Comparison of ENCODE assay signal across 14 mouse cellular contexts in the genomic region with DNA sequence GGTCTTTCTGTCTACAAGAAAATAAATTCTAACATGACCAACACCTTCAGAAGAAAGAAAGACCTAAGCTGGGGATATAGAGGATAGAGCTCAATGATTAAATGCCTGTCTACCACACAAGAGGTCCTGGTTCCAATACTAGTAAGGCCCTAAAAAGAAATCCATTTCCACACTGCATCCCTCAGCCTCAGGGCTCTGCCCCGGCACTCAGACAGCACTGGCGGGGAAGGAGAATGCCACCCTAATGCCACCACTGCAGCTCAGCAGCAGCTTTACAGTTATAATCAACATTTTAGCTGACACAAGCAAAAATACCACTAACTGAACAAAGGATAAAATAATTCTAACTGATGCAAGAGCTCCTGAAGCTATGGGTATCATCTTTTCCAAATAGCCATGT. TPM values are rescaled to one million over a fixed set of nuclear protein-coding genes. Genes with fewer than 3 reads are reported as not detected.
A peak's percentile ranks its signal among the peaks of the same experiment; 100 is the strongest.
DNase-seq lines count a peak whose midpoint lies in the region; ATAC-seq and TF ChIP-seq lines count a peak whose summit lies in the region.
"Had no signal": no experiment of that assay in that cellular context is flagged by ENCODE, and none has a peak within 500 bp of the region (broad histone marks: within the 10 kb centered on the region; RNA-seq: fewer than 3 reads in every experiment).

No protein-coding gene starts in this region.

- H3K4me1 ChIP-seq in neural tube, embryonic 11.5 days (ENCODE audit: control insufficient read depth, insufficient read depth, low read length), result peaks cover 3% of the 10 kb centered on the region; the same call in 1 of the 2 replicates
- peaks cover 30% of the 10 kb centered on the region for H3K4me1 ChIP-seq in forebrain, embryonic 16.5 days (replicated peaks; ENCODE audit: control insufficient read depth, insufficient read depth, low read length)
- H3K4me1 ChIP-seq in midbrain, embryonic 10.5 days, result peaks cover 20% of the 10 kb centered on the region
- H3K4me1 ChIP-seq in neural tube, embryonic 14.5 days (ENCODE audit: control insufficient read depth, insufficient read depth, low read length), result peaks cover 19% of the 10 kb centered on the region; the same call in 1 of the 2 replicates

- no peaks in the 10 kb centered on the region for H3K9me3 ChIP-seq in neural tube, embryonic 11.5 days (ENCODE audit: control insufficient read depth, low read length)
- no peaks in the 10 kb centered on the region for H3K9me3 ChIP-seq in forebrain, embryonic 16.5 days (ENCODE audit: control insufficient read depth, low read length)
- H3K9me3 ChIP-seq in midbrain, embryonic 10.5 days (replicated peaks), result no peaks in the 10 kb centered on the region
- no peaks in the 10 kb centered on the region for H3K9me3 ChIP-seq in neural tube, embryonic 14.5 days (ENCODE audit: control insufficient read depth, low read length)

- intact Hi-C loops in left cerebral cortex, adult 2 months (cut with DNase I), result no loop called here

- H3K4me2 ChIP-seq in neural tube, embryonic 11.5 days (ENCODE audit: low read depth), result no peak overlapping the region
- H3K4me2 ChIP-seq in forebrain, embryonic 16.5 days (ENCODE audit: low read length), result peak overlapping the region; percentile 46
- peak overlapping the region; percentile 54 for H3K4me2 ChIP-seq in neural tube, embryonic 14.5 days (ENCODE audit: low read depth, low read length)
- H3K4me2 ChIP-seq: lung, embryonic 14.5 days had no signal

- no peak for TF ChIP-seq CTCF in left cerebral cortex, adult 2 months (IDR thresholded peaks at IDR 0.05)

- no peaks in the 10 kb centered on the region for H3K36me3 ChIP-seq in neural tube, embryonic 11.5 days (ENCODE audit: control insufficient read depth, insufficient read depth, low read length)
- H3K36me3 ChIP-seq in forebrain, embryonic 16.5 days (ENCODE audit: control insufficient read depth, insufficient read depth), result no peaks in the 10 kb centered on the region
- H3K36me3 ChIP-seq in midbrain, embryonic 10.5 days, result no peaks in the 10 kb centered on the region
- no peaks in the 10 kb centered on the region for H3K36me3 ChIP-seq in neural tube, embryonic 14.5 days (ENCODE audit: control insufficient read depth, insufficient read depth, low read length)

- no peak for DNase-seq in neural tube, embryonic 11.5 days (ENCODE audit: low spot score)
- DNase-seq in neural tube, embryonic 10.5 days (ENCODE audit: extremely low spot score, low spot score), result no peak
- DNase-seq in midbrain, embryonic 10.5 days (ENCODE audit: low spot score), result no peak
- DNase-seq in left cerebral cortex, adult 2 months (ENCODE audit: extremely low spot score in 1 of 2, low spot score in 2 of 2), result no peak
- no peak for DNase-seq in embryo, embryonic 11 days
- no peak for DNase-seq in spleen, postnatal 10 days (ENCODE audit: low spot score in 2 of 2)
- DNase-seq: adrenal gland, postnatal 25 days; heart, postnatal 4 days; kidney, adult 18-20 months; liver; lung, embryonic 14.5 days had no signal

- no peak for ATAC-seq in neural tube, embryonic 11.5 days (ENCODE audit: insufficient read depth, low FRiP score, low TSS enrichment)
- ATAC-seq in forebrain, embryonic 16.5 days, result peak; percentile 57
- ATAC-seq in neural tube, embryonic 14.5 days (ENCODE audit: low read depth), result peak; percentile 62

- H3K4me3 ChIP-seq in neural tube, embryonic 11.5 days (ENCODE audit: low read depth, low read length), result peak overlapping the region; percentile 6; the same call in 1 of the 2 replicates
- peak overlapping the region; percentile 46 for H3K4me3 ChIP-seq in forebrain, embryonic 16.5 days (replicated peaks; ENCODE audit: low read length)
- peak overlapping the region; percentile 14; the same call in 1 of the 2 replicates for H3K4me3 ChIP-seq in midbrain, embryonic 10.5 days
- peak overlapping the region; percentile 34 for H3K4me3 ChIP-seq in neural tube, embryonic 14.5 days (ENCODE audit: low read depth, low read length)
- no peak overlapping the region for H3K4me3 ChIP-seq in left cerebral cortex, adult 2 months

- H3K27ac ChIP-seq in neural tube, embryonic 11.5 days (ENCODE audit: low read depth, low read length), result no peak overlapping the region
- H3K27ac ChIP-seq in forebrain, embryonic 16.5 days (ENCODE audit: low read length), result peak overlapping the region; percentile 77
- H3K27ac ChIP-seq in midbrain, embryonic 10.5 days (replicated peaks), result no peak overlapping the region
- H3K27ac ChIP-seq in neural tube, embryonic 14.5 days (ENCODE audit: low read depth, low read length), result peak overlapping the region; percentile 62
- H3K27ac ChIP-seq in left cerebral cortex, adult 2 months, result no peak overlapping the region

- no peaks in the 10 kb centered on the region for H3K27me3 ChIP-seq in neural tube, embryonic 11.5 days (ENCODE audit: control insufficient read depth, insufficient read depth, low read length)
- H3K27me3 ChIP-seq in forebrain, embryonic 16.5 days (replicated peaks; ENCODE audit: control insufficient read depth, insufficient read depth, low read length), result no peaks in the 10 kb centered on the region
- no peaks in the 10 kb centered on the region for H3K27me3 ChIP-seq in midbrain, embryonic 10.5 days (ENCODE audit: low read depth, poor library complexity, severe bottlenecking)
- no peaks in the 10 kb centered on the region for H3K27me3 ChIP-seq in neural tube, embryonic 14.5 days (ENCODE audit: control insufficient read depth, insufficient read depth, low read length)

- WGBS in neural tube, embryonic 11.5 days, result 56% methylated on average over 2 of the region's 2 CpGs
- 41% methylated on average over 2 of the region's 2 CpGs for WGBS in forebrain, embryonic 16.5 days
- WGBS in midbrain, embryonic 10.5 days, result 77% methylated on average over 2 of the region's 2 CpGs
- 27% methylated on average over 2 of the region's 2 CpGs for WGBS in neural tube, embryonic 14.5 days

- H3K9ac ChIP-seq in neural tube, embryonic 11.5 days (ENCODE audit: low read length), result 0 out of 2 replicates have a peak overlapping the region, but pooled peaks have one; percentile 19
- peak overlapping the region; percentile 51 for H3K9ac ChIP-seq in forebrain, embryonic 16.5 days (replicated peaks; ENCODE audit: low read depth, low read length)
- H3K9ac ChIP-seq in neural tube, embryonic 14.5 days (replicated peaks; ENCODE audit: low read depth, low read length), result peak overlapping the region; percentile 41
- H3K9ac ChIP-seq: lung, embryonic 14.5 days had no signal

RNA-seq across cellular contexts. Expression of a gene that starts 36.9 kb away (rescaled TPM):
- 10.3 and 12.3 TPM in 2 replicates for polyA plus RNA-seq in neural tube, embryonic 11.5 days (2014; fragmentation: Nextera tagmentation; extraction: Ambion mirVana)
- polyA plus RNA-seq in forebrain, embryonic 16.5 days (2015; fragmentation: Nextera tagmentation; extraction: Ambion mirVana), result 15.8 and 20.5 TPM in 2 replicates
- 7.3 and 7.8 TPM in 2 replicates for polyA plus RNA-seq in midbrain, embryonic 10.5 days (2016; fragmentation: Nextera tagmentation; extraction: Ambion mirVana)
- 32.4 and 51.4 TPM in 2 replicates for polyA plus RNA-seq in neural tube, embryonic 14.5 days (2014; fragmentation: Nextera tagmentation; extraction: Ambion mirVana)
- 100 to 1,000 TPM; 162 to 164 TPM for total RNA-seq in left cerebral cortex, adult 2 months (2021)

RNA-seq across cellular contexts. Expression of a gene that starts 46.2 kb away (rescaled TPM):
- polyA plus RNA-seq in neural tube, embryonic 11.5 days (2014; fragmentation: Nextera tagmentation; extraction: Ambion mirVana), result 16.2 and 17.8 TPM in 2 replicates
- polyA plus RNA-seq in forebrain, embryonic 16.5 days (2015; fragmentation: Nextera tagmentation; extraction: Ambion mirVana), result 10.5 and 12.6 TPM in 2 replicates
- 12.6 and 16.3 TPM in 2 replicates for polyA plus RNA-seq in midbrain, embryonic 10.5 days (2016; fragmentation: Nextera tagmentation; extraction: Ambion mirVana)
- polyA plus RNA-seq in neural tube, embryonic 14.5 days (2014; fragmentation: Nextera tagmentation; extraction: Ambion mirVana), result 11.8 and 14.6 TPM in 2 replicates
- 10 to 100 TPM; 15.6 to 16.8 TPM for total RNA-seq in left cerebral cortex, adult 2 months (2021)
- total RNA-seq: megakaryocyte, adult 5-6 weeks had no signal

Comparison
In these comparisons a context has a peak if more than half of its experiments do, and no peak if none do; other contexts are left out.
1. H3K27ac ChIP-seq: peak in forebrain, embryonic 16.5 days (single experiment) and neural tube, embryonic 14.5 days (single experiment); none in neural tube, embryonic 11.5 days (single experiment), midbrain, embryonic 10.5 days (single experiment) and left cerebral cortex, adult 2 months (single experiment).
2. Peak in every context shown above with its lines, with median percentiles within 50 percentile points of each other: H3K9ac ChIP-seq.